In genomic region chr2:71598778-71599177, GRCm38 (mm10) we compare ENCODE assay signal across 8 mouse cellular contexts. TPM values are rescaled to one million over a fixed set of nuclear protein-coding genes. Genes with fewer than 3 reads are reported as not detected.
DNase-seq lines count a peak whose midpoint lies in the region; ATAC-seq and TF ChIP-seq lines count a peak whose summit lies in the region.

No protein-coding gene starts in this region.

- WGBS in intestine, postnatal 0 days: 17% methylated on average over 5 of the region's 5 CpGs
- WGBS in midbrain, embryonic 11.5 days: 10% methylated on average over 5 of the region's 5 CpGs
- WGBS in small intestine, adult 2 months: 20% methylated on average over 5 of the region's 5 CpGs

- H3K9ac ChIP-seq in intestine, postnatal 0 days (ENCODE audit: low read depth, low read length): no peak overlapping the region
- H3K9ac ChIP-seq in midbrain, embryonic 11.5 days (ENCODE audit: low read length): no peak overlapping the region

- peak; percentile 96 for TF ChIP-seq CTCF in intestine, postnatal 0 days (IDR thresholded peaks at IDR 0.05; ENCODE audit: low read depth)
- peak; percentile 78; the same call in 1 of the 2 replicates for TF ChIP-seq CTCF in small intestine, adult 2 months (IDR thresholded peaks at IDR 0.05; ENCODE audit: extremely low read depth, insufficient read length, insufficient replicate concordance, low read depth, low read length)

- H3K27ac ChIP-seq in intestine, postnatal 0 days (ENCODE audit: low read depth, low read length): no peak overlapping the region
- H3K27ac ChIP-seq in midbrain, embryonic 11.5 days (ENCODE audit: low read depth, low read length): no peak overlapping the region
- no peak overlapping the region for H3K27ac ChIP-seq in small intestine, adult 2 months (ENCODE audit: insufficient read depth, low read depth, low read length)

- no peak for TF ChIP-seq POLR2A in small intestine, adult 2 months (IDR thresholded peaks at IDR 0.05; ENCODE audit: low read depth, low read length)

- ATAC-seq in granulocyte monocyte progenitor cell, adult 5-6 weeks (replicated peaks; ENCODE audit: poor library complexity, severe bottlenecking): peak; percentile 74
- peak; percentile 67 for ATAC-seq in intestine, postnatal 0 days
- ATAC-seq in midbrain, embryonic 11.5 days (ENCODE audit: low FRiP score): peak; percentile 76
- no peak for ATAC-seq in erythroid progenitor cell, adult 5-6 weeks (replicated peaks; ENCODE audit: low FRiP score, poor library complexity, severe bottlenecking)

- intact Hi-C loops in left cerebral cortex, postnatal 36 days (cut with DNase I): loop anchor here (2.0 kb wide), 1 partner anchor 214 kb away; no protein-coding TSS in a partner anchor

- H3K4me3 ChIP-seq in intestine, postnatal 0 days (ENCODE audit: low read depth, low read length): no peak overlapping the region
- H3K4me3 ChIP-seq in midbrain, embryonic 11.5 days (ENCODE audit: low read depth, low read length): no peak overlapping the region
- no peak overlapping the region for H3K4me3 ChIP-seq in small intestine, adult 2 months (ENCODE audit: low read depth, low read length)

- H3K4me2 ChIP-seq in intestine, postnatal 0 days (replicated peaks; ENCODE audit: low read depth): no peak overlapping the region
- H3K4me2 ChIP-seq in midbrain, embryonic 11.5 days: no peak overlapping the region

- H3K4me1 ChIP-seq in intestine, postnatal 0 days (replicated peaks; ENCODE audit: control insufficient read depth, insufficient read depth, low read length): no peaks in the 10 kb centered on the region
- H3K4me1 ChIP-seq in midbrain, embryonic 11.5 days (ENCODE audit: control insufficient read depth, insufficient read depth, low read length): no peaks in the 10 kb centered on the region
- no peaks in the 10 kb centered on the region for H3K4me1 ChIP-seq in small intestine, adult 2 months (ENCODE audit: control insufficient read depth, insufficient read depth, insufficient read length, low read length)

- no peaks in the 10 kb centered on the region for H3K27me3 ChIP-seq in intestine, postnatal 0 days (replicated peaks; ENCODE audit: control insufficient read depth, insufficient read depth, low read length)
- H3K27me3 ChIP-seq in midbrain, embryonic 11.5 days (ENCODE audit: control insufficient read depth, insufficient read depth, low read length): no peaks in the 10 kb centered on the region
- no peaks in the 10 kb centered on the region for H3K27me3 ChIP-seq in small intestine, adult 2 months (ENCODE audit: control insufficient read depth, insufficient read depth, low read length)

- no peaks in the 10 kb centered on the region for H3K9me3 ChIP-seq in intestine, postnatal 0 days (ENCODE audit: control insufficient read depth)
- no peaks in the 10 kb centered on the region for H3K9me3 ChIP-seq in midbrain, embryonic 11.5 days (ENCODE audit: control insufficient read depth, low read length)

- DNase-seq in adrenal gland, adult 18-20 months (ENCODE audit: low spot score in 2 of 2): peak; percentile 76 to 79
- DNase-seq in embryo, embryonic 11 days: peak; percentile 92
- DNase-seq in left cerebral cortex, postnatal 36 days (ENCODE audit: low spot score in 2 of 2): peak; percentile 60 to 80
- DNase-seq in midbrain, embryonic 11.5 days (ENCODE audit: low spot score, missing footprints): peak; percentile 98

- no peaks in the 10 kb centered on the region for H3K36me3 ChIP-seq in intestine, postnatal 0 days (ENCODE audit: control insufficient read depth, insufficient read depth)
- H3K36me3 ChIP-seq in midbrain, embryonic 11.5 days (ENCODE audit: control insufficient read depth, insufficient read depth, low read length): no peaks in the 10 kb centered on the region
- no peaks in the 10 kb centered on the region for H3K36me3 ChIP-seq in small intestine, adult 2 months (ENCODE audit: control insufficient read depth, insufficient read depth, low read length)

RNA-seq across cellular contexts. Expression of gene Dlx2, which starts 52.2 kb away (rescaled TPM):
- under 1 TPM; 0.50 to 0.54 TPM for total RNA-seq in adrenal gland, adult 18-20 months (2021)
- not detected in 2 replicates for total RNA-seq in granulocyte monocyte progenitor cell, adult 5-6 weeks (2014; fragmentation: Nextera tagmentation)
- not detected in 2 replicates for total RNA-seq in granulocyte monocyte progenitor cell, adult 5-6 weeks (2017)
- 1.0 and 1.3 TPM in 2 replicates for polyA plus RNA-seq in intestine, postnatal 0 days (2015; fragmentation: Nextera tagmentation; extraction: Ambion mirVana)
- 1 to 10 TPM; 6.0 to 6.4 TPM for total RNA-seq in left cerebral cortex, postnatal 36 days (2021)
- 4.7 and 5.8 TPM in 2 replicates for polyA plus RNA-seq in midbrain, embryonic 11.5 days (2014; fragmentation: Nextera tagmentation; extraction: Ambion mirVana)
- polyA plus RNA-seq in small intestine, adult 2 months (2012; rRNA removed): 0.15 and 0.33 TPM in 2 replicates
- not detected in 2 replicates for total RNA-seq in erythroid progenitor cell, adult 5-6 weeks (2015; ENCODE audit: low replicate concordance)
- total RNA-seq in erythroid progenitor cell, adult 5-6 weeks (2017; ENCODE audit: low replicate concordance): not detected in 2 replicates

Comparison
In these comparisons a context has a peak if more than half of its experiments do, and no peak if none do; other contexts are left out.
1. RNA of gene Dlx2, which starts 52.2 kb away (total RNA-seq): 6.0 to 6.4 TPM in left cerebral cortex, postnatal 36 days; 0.50 to 0.54 TPM in adrenal gland, adult 18-20 months, not detected in granulocyte monocyte progenitor cell, adult 5-6 weeks and not detected in erythroid progenitor cell, adult 5-6 weeks; every median in the first group is over 4 times any median in the second.
2. Peak in every context shown above with its lines, with median percentiles within 50 percentile points of each other: DNase-seq.